Mouse (Mus musculus) adrenal gland, postnatal 0 days (tissue): ENCODE data around the gene Padi1. TPM values are rescaled to one million over a fixed set of nuclear protein-coding genes. Genes with fewer than 3 reads are reported as not detected.

Source experiments
- polyA plus RNA-seq: library from polyadenylated mRNA; unstranded; fragments of >200 nt; fragmentation: Nextera tagmentation; extraction: Ambion mirVana; gene quantifications from 2 replicates; pipeline ENCODE4 v1.2.1, GENCODE M21; 2015

The Padi1 gene
- 0.05 and 0.06 TPM in 2 replicates for polyA plus RNA-seq

GRCm38 (mm10) chr4:140845666-140846065, at the start of gene Padi1:
Padi1 (minus strand) TSS chr4:140845778.

GRCm38 (mm10) chr4:140810458-140811260, 34.9 kb downstream of the Padi1 start, which contains the start of gene Padi3:
Padi3 (minus strand) TSS chr4:140810648.

GRCm38 (mm10) chr4:140774025-140774800, 71.4 kb downstream of the Padi1 start, which contains the start of gene Padi4:
Padi4 (minus strand) TSS chr4:140774236.

Other genes starting within 250 kb of the Padi1 start
- gene Arhgef10l, start 179.8 kb downstream of the Padi1 start, polyA plus RNA-seq, result 9.9 and 12.3 TPM in 2 replicates
- gene Rcc2, start 145.2 kb downstream of the Padi1 start, polyA plus RNA-seq, result 18.1 and 21.9 TPM in 2 replicates
- gene Padi6, start 103.1 kb downstream of the Padi1 start, polyA plus RNA-seq, result not detected in 2 replicates
- 1.1 and 1.4 TPM in 2 replicates for gene Padi4, start 71.5 kb downstream of the Padi1 start, polyA plus RNA-seq
- gene Padi3, start 35.1 kb downstream of the Padi1 start, polyA plus RNA-seq, result 0.08 and 0.13 TPM in 2 replicates
- gene Padi2, start 60.6 kb upstream of the Padi1 start, polyA plus RNA-seq, result 3.3 and 6.9 TPM in 2 replicates
- 582 and 618 TPM in 2 replicates for gene Sdhb, start 115.4 kb upstream of the Padi1 start, polyA plus RNA-seq
- gene Atp13a2, start 141.1 kb upstream of the Padi1 start, polyA plus RNA-seq, result 37.0 and 38.6 TPM in 2 replicates
- gene Mfap2, start 164.6 kb upstream of the Padi1 start, polyA plus RNA-seq, result 263 and 391 TPM in 2 replicates
- gene Crocc, start 214.8 kb upstream of the Padi1 start, polyA plus RNA-seq, result 2.3 and 2.8 TPM in 2 replicates
- gene Necap2, start 232.6 kb upstream of the Padi1 start, polyA plus RNA-seq, result 61.4 and 79.4 TPM in 2 replicates
- gene Spata21, start 242.6 kb upstream of the Padi1 start, polyA plus RNA-seq, result 0.14 and 0.22 TPM in 2 replicates